Mouse (Mus musculus) kidney, adult 2 months (tissue): ENCODE data around the gene Rnh1.

Source experiments
- CTCF ChIP-seq: fragments of 200-500 bp; conservative IDR thresholded peaks from 2 replicates; pipeline ENCODE4 v1.5.1; 2011; ENCODE audit warnings: low read depth, mild to moderate bottlenecking, control low read depth, low read length, moderate library complexity, mixed read lengths; ENCODE audit not compliant: insufficient read depth, insufficient read length
- POLR2A ChIP-seq: fragments of 200-500 bp; IDR thresholded peaks from one replicate; pipeline ENCODE4 v1.6.1; 2011; ENCODE audit warnings: low read depth, low read length, control low read depth

DNA sequence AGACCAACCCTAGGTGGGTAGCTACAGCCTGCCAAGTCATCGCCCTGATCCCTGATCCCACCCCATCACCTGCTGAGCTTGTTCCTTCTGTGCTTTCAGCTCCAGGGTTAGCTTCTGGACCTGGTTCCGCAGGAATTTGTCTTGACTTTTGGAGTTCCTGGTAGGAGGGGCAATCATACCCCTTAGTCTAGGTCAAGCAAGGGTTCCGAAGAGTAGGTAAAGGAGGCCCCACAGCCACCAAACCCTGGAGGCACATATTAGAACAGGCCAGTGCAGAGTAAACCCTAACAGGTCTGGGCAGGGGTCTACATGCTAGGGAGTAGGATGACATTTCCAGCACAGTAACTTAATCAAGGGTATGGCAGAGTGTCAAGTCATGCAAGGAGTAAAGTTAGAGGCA lies 40.5 kb upstream of the Rnh1 start:
- TF ChIP-seq CTCF (no peak), POLR2A (no peak)
